Mouse (Mus musculus): ENCODE measurements around the gene Gm20388. TPM values are rescaled to one million over a fixed set of nuclear protein-coding genes. Genes with fewer than 3 reads are reported as not detected.

The Gm20388 gene
- polyA plus RNA-seq, 1 experiment: 49.7 TPM

- 56% methylated on average over 33 of the region's 33 CpGs for WGBS
- no peak overlapping the region for H3K27ac ChIP-seq (ENCODE audit: insufficient read depth, low read depth, low read length)
- TF ChIP-seq CTCF (conservative IDR thresholded peaks at IDR 0.05; ENCODE audit: insufficient read depth, insufficient read length, low read depth, low read length) (no peak), POLR2A (IDR thresholded peaks at IDR 0.05; ENCODE audit: low read depth, low read length) (no peak)
Observed at GRCm38 (mm10) chr8:121220103-121220899, 1309.7 kb downstream of the Gm20388 start.

GRCm38 (mm10) chr8:121224709-121225108 is 1314.1 kb downstream of the Gm20388 start:
- Histone ChIP-seq H3K4me1 (ENCODE audit: control insufficient read depth, insufficient read depth, low read length) (no peaks in the 10 kb centered on the region), H3K27me3 (replicated peaks; ENCODE audit: control insufficient read depth, insufficient read depth, low read length) (no peaks in the 10 kb centered on the region), H3K36me3 (ENCODE audit: control insufficient read depth, insufficient read depth, low read length) (no peaks in the 10 kb centered on the region), H3K27ac (ENCODE audit: insufficient read depth, low read depth, low read length) (no peak overlapping the region), H3K4me3 (ENCODE audit: insufficient read depth, low read depth, low read length) (no peak overlapping the region)
- no peak for TF ChIP-seq POLR2A (IDR thresholded peaks at IDR 0.05; ENCODE audit: low read depth, low read length)
- TF ChIP-seq CTCF (conservative IDR thresholded peaks at IDR 0.05; ENCODE audit: insufficient read depth, insufficient read length, low read depth, low read length): no peak
- 80% methylated on average over 8 of the region's 8 CpGs for WGBS
- DNase-seq: no peak

More at GRCm38 (mm10) chr8:121220103-121220899, 1309.7 kb downstream of the Gm20388 start:
- no peak overlapping the region for H3K4me3 ChIP-seq (ENCODE audit: insufficient read depth, low read depth, low read length)
- no peaks in the 10 kb centered on the region for H3K36me3 ChIP-seq (ENCODE audit: control insufficient read depth, insufficient read depth, low read length)
- H3K27me3 ChIP-seq (replicated peaks; ENCODE audit: control insufficient read depth, insufficient read depth, low read length): no peaks in the 10 kb centered on the region
- no peaks in the 10 kb centered on the region for H3K4me1 ChIP-seq (ENCODE audit: control insufficient read depth, insufficient read depth, low read length)
- DNase-seq: no peak

DNA sequence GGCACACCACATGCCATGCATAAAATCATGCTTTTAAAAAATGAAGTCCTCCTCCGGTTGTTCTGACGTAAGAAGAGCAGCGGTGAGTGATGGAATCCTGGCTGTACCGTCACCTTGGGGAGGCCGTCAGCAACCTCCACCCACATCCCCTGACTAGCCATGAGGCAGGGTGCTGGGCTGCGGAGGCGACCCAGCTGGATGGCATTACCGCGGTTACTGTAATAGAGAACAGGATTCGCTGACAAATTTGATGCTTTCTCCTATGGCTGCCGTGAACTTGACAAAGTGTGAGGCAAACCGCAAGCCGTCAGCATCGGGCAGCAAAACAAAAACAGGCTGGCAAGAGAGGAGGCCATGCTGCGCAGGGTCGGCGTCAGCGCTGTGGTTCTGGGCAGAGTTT is 1317.1 kb downstream of the Gm20388 start:
- WGBS: 68% methylated on average over 18 of the region's 18 CpGs
- Histone ChIP-seq H3K27ac (ENCODE audit: insufficient read depth, low read depth, low read length) (no peak overlapping the region), H3K4me1 (ENCODE audit: control insufficient read depth, insufficient read depth, low read length) (no peaks in the 10 kb centered on the region), H3K4me3 (ENCODE audit: insufficient read depth, low read depth, low read length) (no peak overlapping the region), H3K36me3 (ENCODE audit: control insufficient read depth, insufficient read depth, low read length) (no peaks in the 10 kb centered on the region), H3K27me3 (replicated peaks; ENCODE audit: control insufficient read depth, insufficient read depth, low read length) (no peaks in the 10 kb centered on the region)
- TF ChIP-seq CTCF (conservative IDR thresholded peaks at IDR 0.05; ENCODE audit: insufficient read depth, insufficient read length, low read depth, low read length) (no peak), POLR2A (IDR thresholded peaks at IDR 0.05; ENCODE audit: low read depth, low read length) (no peak)
- no peak for DNase-seq

DNA sequence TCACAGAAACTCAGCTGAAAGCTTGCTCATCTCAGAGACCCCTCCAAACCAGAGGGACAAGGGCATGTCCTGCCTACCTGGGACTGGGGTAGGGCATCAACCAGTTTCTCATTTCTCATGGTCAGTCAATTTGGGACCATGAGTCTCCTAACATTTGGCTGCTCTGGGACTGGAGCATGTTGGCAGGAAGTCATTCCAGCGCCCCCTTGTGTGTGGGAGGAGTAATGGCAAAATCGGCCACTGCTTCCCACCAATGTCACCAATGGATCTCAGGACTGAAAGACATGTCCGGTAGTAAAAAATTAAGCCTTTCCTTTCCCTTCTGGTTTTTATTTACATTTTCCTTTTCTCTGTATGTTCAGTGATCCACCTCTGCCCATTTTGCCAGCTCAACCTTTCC is 1318.3 kb downstream of the Gm20388 start:
- TF ChIP-seq POLR2A (IDR thresholded peaks at IDR 0.05; ENCODE audit: low read depth, low read length): no peak
- peak; percentile 65 for TF ChIP-seq CTCF (conservative IDR thresholded peaks at IDR 0.05; ENCODE audit: insufficient read depth, insufficient read length, low read depth, low read length)
- peak; percentile 31 for DNase-seq
- no peak overlapping the region for H3K4me3 ChIP-seq (ENCODE audit: insufficient read depth, low read depth, low read length)
- 67% methylated on average over 3 of the region's 3 CpGs for WGBS
- H3K27me3 ChIP-seq (replicated peaks; ENCODE audit: control insufficient read depth, insufficient read depth, low read length): no peaks in the 10 kb centered on the region
- no peaks in the 10 kb centered on the region for H3K36me3 ChIP-seq (ENCODE audit: control insufficient read depth, insufficient read depth, low read length)
- H3K27ac ChIP-seq (ENCODE audit: insufficient read depth, low read depth, low read length): no peak overlapping the region
- no peaks in the 10 kb centered on the region for H3K4me1 ChIP-seq (ENCODE audit: control insufficient read depth, insufficient read depth, low read length)

- H3K27me3 ChIP-seq (replicated peaks; ENCODE audit: control insufficient read depth, insufficient read depth, low read length): no peaks in the 10 kb centered on the region
- DNase-seq: peak; percentile 25
- TF ChIP-seq CTCF (conservative IDR thresholded peaks at IDR 0.05; ENCODE audit: insufficient read depth, insufficient read length, low read depth, low read length): no peak
- TF ChIP-seq POLR2A (IDR thresholded peaks at IDR 0.05; ENCODE audit: low read depth, low read length): no peak
- 34% methylated on average over 7 of the region's 7 CpGs for WGBS
- no peak overlapping the region for H3K27ac ChIP-seq (ENCODE audit: insufficient read depth, low read depth, low read length)
- no peaks in the 10 kb centered on the region for H3K4me1 ChIP-seq (ENCODE audit: control insufficient read depth, insufficient read depth, low read length)
- H3K36me3 ChIP-seq (ENCODE audit: control insufficient read depth, insufficient read depth, low read length): no peaks in the 10 kb centered on the region
- H3K4me3 ChIP-seq (ENCODE audit: insufficient read depth, low read depth, low read length): no peak overlapping the region
Observed at GRCm38 (mm10) chr8:121229550-121229949, 1318.9 kb downstream of the Gm20388 start.

- no peak for DNase-seq
Observed at GRCm38 (mm10) chr8:121233196-121233595, 1322.6 kb downstream of the Gm20388 start.

DNA sequence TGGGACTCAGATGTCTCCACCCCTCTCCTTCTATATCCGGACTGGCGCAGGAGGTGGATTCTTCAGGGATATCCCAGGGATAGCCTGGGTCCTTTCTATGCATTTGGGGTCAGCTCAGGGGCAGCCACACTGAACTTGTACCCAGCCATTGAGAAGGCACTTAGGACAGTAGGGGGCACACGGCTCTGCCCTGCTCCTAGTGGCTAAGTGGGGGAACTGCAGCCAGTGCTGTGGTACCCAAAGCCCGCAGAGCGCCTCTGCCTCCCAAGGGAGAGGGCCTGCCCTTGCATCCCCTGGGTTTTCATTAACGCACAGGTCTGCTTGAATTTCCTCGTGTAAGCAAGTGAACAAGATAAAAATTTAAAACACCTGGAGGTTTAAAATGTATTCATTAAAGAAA is 1324.3 kb downstream of the Gm20388 start:
- TF ChIP-seq POLR2A (IDR thresholded peaks at IDR 0.05; ENCODE audit: low read depth, low read length) (no peak), CTCF (conservative IDR thresholded peaks at IDR 0.05; ENCODE audit: insufficient read depth, insufficient read length, low read depth, low read length) (peak; percentile 58)
- WGBS: 73% methylated on average over 7 of the region's 7 CpGs
- DNase-seq: no peak
- Histone ChIP-seq H3K27ac (ENCODE audit: insufficient read depth, low read depth, low read length) (no peak overlapping the region), H3K36me3 (ENCODE audit: control insufficient read depth, insufficient read depth, low read length) (no peaks in the 10 kb centered on the region), H3K4me1 (ENCODE audit: control insufficient read depth, insufficient read depth, low read length) (no peaks in the 10 kb centered on the region), H3K27me3 (replicated peaks; ENCODE audit: control insufficient read depth, insufficient read depth, low read length) (no peaks in the 10 kb centered on the region), H3K4me3 (ENCODE audit: insufficient read depth, low read depth, low read length) (no peak overlapping the region)

More at GRCm38 (mm10) chr8:121233196-121233595, 1322.6 kb downstream of the Gm20388 start:
- H3K4me1 ChIP-seq (ENCODE audit: control insufficient read depth, insufficient read depth, low read length): no peaks in the 10 kb centered on the region
- 71% methylated on average over 4 of the region's 4 CpGs for WGBS
- TF ChIP-seq CTCF (conservative IDR thresholded peaks at IDR 0.05; ENCODE audit: insufficient read depth, insufficient read length, low read depth, low read length): no peak
- no peak for TF ChIP-seq POLR2A (IDR thresholded peaks at IDR 0.05; ENCODE audit: low read depth, low read length)
- no peak overlapping the region for H3K27ac ChIP-seq (ENCODE audit: insufficient read depth, low read depth, low read length)
- H3K4me3 ChIP-seq (ENCODE audit: insufficient read depth, low read depth, low read length): no peak overlapping the region
- no peaks in the 10 kb centered on the region for H3K36me3 ChIP-seq (ENCODE audit: control insufficient read depth, insufficient read depth, low read length)
- no peaks in the 10 kb centered on the region for H3K27me3 ChIP-seq (replicated peaks; ENCODE audit: control insufficient read depth, insufficient read depth, low read length)

Measured in kidney, adult 2 months (tissue).